Mouse (Mus musculus) embryo, embryonic 10 days (tissue): ENCODE data around the gene Olfr761.
"Not testable (repeated sequence)": the region's sequence is repeated elsewhere in the genome, so short reads cannot be mapped to it uniquely, and the experiment has no call there.

Experiments used
- DNase-seq: peaks from one replicate; pipeline ENCODE4 v3.0.0-alpha.2; 2015; ENCODE audit warnings: low spot score

Gene Olfr761

DNA sequence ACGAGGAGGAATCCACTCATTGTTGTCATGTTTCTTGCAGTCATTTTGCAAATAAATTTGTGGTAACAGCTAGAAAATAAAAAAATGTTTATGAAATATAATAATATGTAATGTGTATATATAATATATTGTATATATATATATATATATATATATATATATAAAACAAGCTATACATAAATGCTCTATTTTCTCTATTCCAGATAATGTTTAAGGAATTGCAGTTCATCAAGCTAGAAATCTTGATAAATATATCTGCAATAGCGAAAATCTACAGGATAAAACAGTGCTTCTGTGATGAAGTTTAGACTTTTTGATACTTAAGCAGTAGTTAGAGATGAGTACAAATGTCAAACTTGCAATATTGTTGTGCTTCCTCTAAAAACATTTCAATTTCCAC lies at the start of gene Olfr761:
Gene Olfr761, minus strand, starts transcription at position 101 of the 400 bp plus-strand sequence.
- DNase-seq = no peak

DNA sequence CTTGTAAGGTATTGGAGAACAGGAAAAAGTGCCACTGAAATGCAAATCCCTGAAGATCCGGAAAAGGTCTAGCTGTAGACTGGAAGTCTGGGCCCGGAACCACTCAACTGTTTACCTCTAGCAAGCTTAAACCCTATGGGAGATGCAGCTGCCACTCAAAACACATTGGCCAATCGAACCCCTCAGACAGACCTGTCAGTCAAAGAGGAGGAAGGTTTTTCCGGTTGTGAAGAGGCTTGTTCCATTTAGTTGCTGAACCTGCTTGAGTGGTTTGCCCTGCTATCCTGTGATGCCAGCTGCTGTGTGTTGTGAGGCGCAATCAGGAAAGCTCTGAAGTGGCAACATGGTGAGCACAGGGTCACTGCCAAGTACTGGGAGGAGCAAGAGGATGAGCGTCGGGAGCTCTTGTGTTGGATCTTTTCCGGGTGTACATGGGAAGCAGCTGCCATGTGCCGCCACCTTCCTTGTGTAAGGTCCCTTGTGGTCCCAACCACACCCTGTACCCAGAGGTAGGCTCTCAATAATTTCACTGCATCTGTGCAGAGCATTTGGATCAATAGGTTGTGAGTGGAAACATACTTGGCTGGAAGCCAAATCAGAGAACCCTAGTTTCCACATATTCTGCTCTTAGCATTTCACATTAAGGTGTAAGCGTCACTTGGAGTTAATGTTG lies 42.9 kb upstream of the Olfr761 start:
- DNase-seq = peak; percentile 5

GRCm38 (mm10) chr17:37990453-37990961 lies 37.6 kb upstream of the Olfr761 start:
- peak; percentile 4 for DNase-seq

GRCm38 (mm10) chr17:37973591-37973990 lies 20.7 kb upstream of the Olfr761 start:
- DNase-seq = no peak

DNA sequence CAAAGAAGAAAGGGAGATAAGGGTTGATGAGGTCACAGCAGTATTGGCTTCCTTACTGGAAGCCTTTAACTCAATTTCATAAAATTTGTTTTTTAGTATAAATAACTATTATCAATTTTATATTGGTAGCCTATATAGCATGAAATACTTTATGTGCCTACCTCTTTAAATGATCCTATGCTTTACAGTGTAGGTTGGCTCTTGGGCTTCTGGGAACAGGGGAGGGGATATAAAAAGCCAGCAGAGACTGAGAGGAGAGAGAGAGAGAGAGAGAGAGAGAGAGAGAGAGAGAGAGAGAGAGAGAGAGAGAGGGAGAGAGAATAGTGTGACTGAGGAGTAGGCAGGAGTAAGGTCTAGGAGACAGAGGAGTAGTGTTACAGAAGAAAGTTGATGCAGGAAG lies 32.6 kb downstream of the Olfr761 start, which contains the start of gene Olfr128:
Gene Olfr128, plus strand, starts transcription at position 301 of the 400 bp plus-strand sequence.
- no peak for DNase-seq

DNA sequence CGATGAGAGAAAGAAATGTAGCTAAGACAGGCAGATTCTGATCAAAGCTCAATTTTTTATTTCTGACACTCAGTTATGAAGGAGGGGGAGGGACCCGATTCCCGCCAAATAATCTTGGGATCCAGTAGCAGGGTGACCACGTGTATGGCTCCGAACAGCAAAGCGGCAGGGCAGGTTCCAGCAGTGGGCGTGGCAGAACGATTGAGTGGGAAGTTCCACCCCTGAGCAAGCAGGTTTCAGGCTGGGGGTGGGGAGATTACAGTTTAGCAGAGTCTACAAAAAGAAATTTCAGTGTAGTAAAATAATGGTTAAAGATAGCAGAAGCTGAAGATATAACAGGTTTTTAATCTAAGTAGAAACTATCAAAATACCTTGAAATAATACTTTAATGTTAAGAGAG lies 46.1 kb downstream of the Olfr761 start:
- not testable (repeated sequence) for DNase-seq
